Mouse (Mus musculus) bone marrow, adult 2 months (tissue): ENCODE data around the gene Ms4a10.

ENCODE experiments used
- CTCF ChIP-seq: fragments of 200-500 bp; IDR thresholded peaks from 2 replicates; pipeline ENCODE4 v1.5.1; 2011; ENCODE audit warnings: low read length, control low read depth; ENCODE audit not compliant: control insufficient read depth, insufficient read depth
- POLR2A ChIP-seq: fragments of 200-500 bp; IDR thresholded peaks from 2 replicates; pipeline ENCODE4 v1.6.1; 2011; ENCODE audit warnings: low read depth, mild to moderate bottlenecking, control low read depth, low read length, borderline replicate concordance; ENCODE audit not compliant: control insufficient read depth

DNA sequence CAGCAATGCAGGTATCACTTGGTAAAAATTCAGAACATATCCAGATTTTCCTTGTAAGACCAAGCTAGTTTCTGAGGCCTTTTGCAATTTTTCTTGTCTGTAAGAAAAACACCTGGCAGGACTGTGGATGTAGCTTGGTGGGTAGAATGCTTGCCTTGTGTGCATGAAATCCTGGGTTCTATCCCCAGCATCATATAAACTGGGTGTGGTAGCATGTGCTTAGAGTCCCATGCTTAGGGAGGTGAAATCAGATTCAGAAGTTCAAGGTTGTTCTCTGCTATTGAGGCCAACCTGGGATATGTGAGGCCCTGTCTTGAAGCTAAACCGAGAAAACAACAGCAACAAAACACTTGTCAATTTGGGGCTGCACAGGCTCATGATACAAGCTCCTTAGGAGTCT, 41.5 kb upstream of the Ms4a10 start:
- no peak for TF ChIP-seq POLR2A
- TF ChIP-seq CTCF = no peak
